Mouse (Mus musculus) spleen, adult 2 months (tissue): ENCODE data around the gene Vps35l.

Source experiments
- CTCF ChIP-seq: fragments of 200-500 bp; IDR thresholded peaks from 2 replicates; pipeline ENCODE4 v1.5.1; 2011; ENCODE audit warnings: mild to moderate bottlenecking, inconsistent platforms; ENCODE audit not compliant: insufficient read depth, insufficient read length, insufficient replicate concordance; ENCODE audit errors: extremely low read depth
- POLR2A ChIP-seq: fragments of 200-500 bp; IDR thresholded peaks from 2 replicates; pipeline ENCODE4 v1.6.1; 2011; ENCODE audit warnings: low read depth, low read length, inconsistent platforms

- no peak for TF ChIP-seq POLR2A
- TF ChIP-seq CTCF, result no peak
Observed at GRCm38 (mm10) chr7:118755756-118756155, 15.7 kb downstream of the Vps35l start.
